In the genomic region with DNA sequence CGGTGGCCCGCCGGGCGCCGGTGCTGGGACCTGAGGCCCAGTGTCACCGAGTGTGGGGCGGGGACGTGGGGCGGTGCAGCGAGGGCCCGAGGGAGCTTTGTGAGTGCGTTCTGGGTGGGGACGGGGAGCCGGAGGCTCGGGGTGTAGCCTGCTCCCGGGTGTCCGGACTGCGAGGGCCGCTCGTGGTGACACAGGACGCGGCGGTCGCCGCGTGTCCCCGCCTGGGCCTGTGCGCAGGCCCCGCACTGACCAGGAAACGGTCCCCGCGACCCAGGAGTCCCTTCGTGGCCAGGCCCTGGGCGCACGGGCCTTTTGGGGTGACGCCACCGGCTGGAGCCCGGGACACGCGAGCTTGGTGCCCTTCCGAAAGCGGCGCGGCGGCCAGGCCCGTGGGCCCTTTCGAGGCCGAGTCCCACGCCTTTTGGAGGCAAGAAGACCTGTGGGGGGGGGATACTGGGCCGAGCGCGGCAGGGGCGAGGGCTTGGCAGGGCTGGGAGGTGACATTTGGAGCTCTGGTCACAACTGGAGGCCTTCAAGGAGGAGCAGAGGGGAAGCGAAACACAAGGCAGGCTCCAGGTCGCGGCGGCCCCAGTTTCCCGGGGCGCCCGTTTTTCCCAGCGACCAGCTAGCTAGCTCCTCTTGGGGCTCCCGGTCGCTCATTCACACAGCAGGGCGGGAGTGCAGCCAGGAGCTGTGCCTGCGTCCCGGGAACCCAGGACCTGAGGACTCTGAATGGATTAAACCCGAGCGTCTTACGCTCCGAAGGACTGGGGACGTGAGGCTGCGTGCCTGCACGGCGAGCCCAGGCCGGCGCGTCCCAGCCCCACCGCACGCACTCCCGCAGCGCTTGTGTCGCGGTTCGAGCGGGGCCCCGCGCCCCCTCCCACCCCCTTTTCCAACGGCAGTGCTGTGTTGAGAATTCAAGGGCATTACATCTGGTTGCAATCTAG, we compare ENCODE assay signal across 8 mouse cellular contexts. TPM values are rescaled to one million over a fixed set of nuclear protein-coding genes. Genes with fewer than 3 reads are reported as not detected.
DNase-seq lines count a peak whose midpoint lies in the region; ATAC-seq and TF ChIP-seq lines count a peak whose summit lies in the region.

No protein-coding gene starts in this region.

- ATAC-seq in forebrain, embryonic 13.5 days: peak; percentile 62
- peak; percentile 60 for ATAC-seq in neural tube, embryonic 14.5 days (ENCODE audit: low read depth)
- peak; percentile 78 for ATAC-seq in stomach, postnatal 0 days (ENCODE audit: low FRiP score, low TSS enrichment)

- peak overlapping the region; percentile 87 for H3K4me2 ChIP-seq in forebrain, embryonic 13.5 days
- H3K4me2 ChIP-seq in neural tube, embryonic 14.5 days (ENCODE audit: low read depth, low read length): peak overlapping the region; percentile 82
- peak overlapping the region; percentile 95 for H3K4me2 ChIP-seq in stomach, postnatal 0 days (replicated peaks; ENCODE audit: low read depth)

- H3K4me1 ChIP-seq in E14TG2a.4 (replicated peaks; ENCODE audit: low read depth, low read length): peaks cover 66% of the 10 kb centered on the region
- peaks cover 47% of the 10 kb centered on the region for H3K4me1 ChIP-seq in forebrain, embryonic 13.5 days
- H3K4me1 ChIP-seq in lung, adult 2 months (ENCODE audit: control insufficient read depth, insufficient read depth, low read length): peaks cover 28% of the 10 kb centered on the region
- H3K4me1 ChIP-seq in neural tube, embryonic 14.5 days (ENCODE audit: control insufficient read depth, insufficient read depth, low read length): peaks cover 37% of the 10 kb centered on the region
- H3K4me1 ChIP-seq in stomach, postnatal 0 days (replicated peaks; ENCODE audit: control insufficient read depth, insufficient read depth): peaks cover 17% of the 10 kb centered on the region

- peak; percentile 49 for DNase-seq in c-Kit-negative CD71-positive TER-119-positive erythroid progenitor cells, embryonic 14.5 days (ENCODE audit: low read depth, low spot score)
- peak; percentile 79 to 83 for DNase-seq in heart, postnatal 10 days
- DNase-seq in kidney, postnatal 4 days: peak; percentile 71 to 82
- peak; percentile 78 for DNase-seq in lung, adult 2 months
- DNase-seq in stomach, postnatal 0 days (ENCODE audit: low spot score): peak; percentile 85

- intact Hi-C loops in heart, postnatal 10 days (cut with DNase I): loop anchor here (2.0 to 5.0 kb wide), 4 partner anchors 36 to 246 kb away; a partner anchor contains a TSS

- H3K27ac ChIP-seq in forebrain, embryonic 13.5 days: peak overlapping the region; percentile 96
- peak overlapping the region; percentile 93 for H3K27ac ChIP-seq in neural tube, embryonic 14.5 days (ENCODE audit: low read depth, low read length)
- peak overlapping the region; percentile 97 for H3K27ac ChIP-seq in stomach, postnatal 0 days (replicated peaks)

- no peak for TF ChIP-seq EP300 in stomach, postnatal 0 days (optimal IDR thresholded peaks at IDR 0.05)

- no peaks in the 10 kb centered on the region for H3K36me3 ChIP-seq in E14TG2a.4 (ENCODE audit: insufficient read depth, low read length)
- no peaks in the 10 kb centered on the region for H3K36me3 ChIP-seq in forebrain, embryonic 13.5 days (ENCODE audit: poor library complexity, severe bottlenecking)
- no peaks in the 10 kb centered on the region for H3K36me3 ChIP-seq in neural tube, embryonic 14.5 days (ENCODE audit: control insufficient read depth, insufficient read depth, low read length)
- no peaks in the 10 kb centered on the region for H3K36me3 ChIP-seq in stomach, postnatal 0 days (ENCODE audit: control insufficient read depth, insufficient read depth, low read length)

- peak overlapping the region; percentile 82 for H3K4me3 ChIP-seq in E14TG2a.4 (replicated peaks; ENCODE audit: low read length)
- H3K4me3 ChIP-seq in forebrain, embryonic 13.5 days: peak overlapping the region; percentile 98
- peak overlapping the region; percentile 63 for H3K4me3 ChIP-seq in lung, adult 2 months (replicated peaks; ENCODE audit: extremely low read depth, low read depth, low read length)
- H3K4me3 ChIP-seq in neural tube, embryonic 14.5 days (ENCODE audit: low read depth, low read length): peak overlapping the region; percentile 93
- peak overlapping the region; percentile 92 for H3K4me3 ChIP-seq in stomach, postnatal 0 days (ENCODE audit: low read depth, low read length)

- WGBS in forebrain, embryonic 13.5 days: under 1% methylated on average over 80 of the region's 88 CpGs
- under 1% methylated on average over 87 of the region's 88 CpGs for WGBS in lung, adult 2 months
- WGBS in neural tube, embryonic 14.5 days: under 1% methylated on average over 86 of the region's 88 CpGs
- under 1% methylated on average over 81 of the region's 88 CpGs for WGBS in stomach, postnatal 0 days

- peak overlapping the region; percentile 100 for H3K9ac ChIP-seq in forebrain, embryonic 13.5 days
- peak overlapping the region; percentile 99 for H3K9ac ChIP-seq in neural tube, embryonic 14.5 days (replicated peaks; ENCODE audit: low read depth, low read length)
- H3K9ac ChIP-seq in stomach, postnatal 0 days (ENCODE audit: low read length): peak overlapping the region; percentile 98

- no peak for TF ChIP-seq CTCF in E14TG2a.4 (conservative IDR thresholded peaks at IDR 0.05; ENCODE audit: low read length)
- TF ChIP-seq CTCF in lung, adult 2 months (IDR thresholded peaks at IDR 0.05; ENCODE audit: insufficient read depth, low read length): no peak
- TF ChIP-seq CTCF in stomach, postnatal 0 days (IDR thresholded peaks at IDR 0.05; ENCODE audit: low read depth): no peak

- peaks cover 86% of the 10 kb centered on the region for H3K27me3 ChIP-seq in E14TG2a.4 (ENCODE audit: insufficient read depth, low read length)
- H3K27me3 ChIP-seq in forebrain, embryonic 13.5 days: no peaks in the 10 kb centered on the region
- no peaks in the 10 kb centered on the region for H3K27me3 ChIP-seq in neural tube, embryonic 14.5 days (ENCODE audit: control insufficient read depth, insufficient read depth, low read length)
- H3K27me3 ChIP-seq in stomach, postnatal 0 days (ENCODE audit: control insufficient read depth, insufficient read depth, low read length): no peaks in the 10 kb centered on the region

- TF ChIP-seq POLR2A in lung, adult 2 months (IDR thresholded peaks at IDR 0.05; ENCODE audit: borderline replicate concordance, extremely low read depth, low read depth, low read length): peak; percentile 39; the same call in 1 of the 2 replicates

- H3K9me3 ChIP-seq in E14TG2a.4 (ENCODE audit: low read length): no peaks in the 10 kb centered on the region
- no peaks in the 10 kb centered on the region for H3K9me3 ChIP-seq in forebrain, embryonic 13.5 days (replicated peaks)
- H3K9me3 ChIP-seq in neural tube, embryonic 14.5 days (ENCODE audit: control insufficient read depth, low read length): no peaks in the 10 kb centered on the region
- no peaks in the 10 kb centered on the region for H3K9me3 ChIP-seq in stomach, postnatal 0 days (ENCODE audit: control insufficient read depth, low read length)

RNA-seq across cellular contexts. Expression of a gene that starts 1.1 kb away (rescaled TPM):
- polyA plus RNA-seq in forebrain, embryonic 13.5 days (2015; fragmentation: Nextera tagmentation; extraction: Ambion mirVana): 26.9 and 31.5 TPM in 2 replicates
- 10 to 100 TPM; 44.6 to 45.7 TPM for total RNA-seq in heart, postnatal 10 days (2021)
- 46.4 and 47.3 TPM in 2 replicates for polyA plus RNA-seq in lung, adult 2 months (2012; rRNA removed)
- polyA plus RNA-seq in neural tube, embryonic 14.5 days (2014; fragmentation: Nextera tagmentation; extraction: Ambion mirVana): 34.1 and 35.7 TPM in 2 replicates
- polyA plus RNA-seq in stomach, postnatal 0 days (2015; fragmentation: Nextera tagmentation; extraction: Ambion mirVana): 10.6 and 10.7 TPM in 2 replicates

RNA-seq across cellular contexts. Expression of a gene that starts 59.6 kb away (rescaled TPM):
- polyA plus RNA-seq in forebrain, embryonic 13.5 days (2015; fragmentation: Nextera tagmentation; extraction: Ambion mirVana): 4.3 and 7.0 TPM in 2 replicates
- 1 to 10 TPM in 1 of 2 experiments, under 1 TPM in 1; 0.77 to 2.5 TPM for total RNA-seq in heart, postnatal 10 days (2021)
- polyA plus RNA-seq in lung, adult 2 months (2012; rRNA removed): 6.4 and 7.0 TPM in 2 replicates
- polyA plus RNA-seq in neural tube, embryonic 14.5 days (2014; fragmentation: Nextera tagmentation; extraction: Ambion mirVana): 9.0 and 9.3 TPM in 2 replicates
- polyA plus RNA-seq in stomach, postnatal 0 days (2015; fragmentation: Nextera tagmentation; extraction: Ambion mirVana): 8.3 and 9.0 TPM in 2 replicates

Comparison
In these comparisons a context has a peak if more than half of its experiments do, and no peak if none do; other contexts are left out.
1. Peak in every context shown above with its lines: DNase-seq, ATAC-seq, H3K4me3 ChIP-seq and H3K27ac ChIP-seq.